Mouse (Mus musculus) CD4-positive, CD25-positive, alpha-beta regulatory T cell, adult 2 months (primary cell): ENCODE results near the gene Olfr1308.

Source experiments
- DNase-seq: peaks from one replicate; pipeline ENCODE4 v3.0.0-alpha.2; 2012; ENCODE audit warnings: low read depth, low spot score

The Olfr1308 gene

GRCm38 (mm10) chr2:111964844-111965243 is at the start of gene Olfr1308:
Gene Olfr1308 (minus strand): TSS chr2:111964944.
- no peak for DNase-seq

DNA sequence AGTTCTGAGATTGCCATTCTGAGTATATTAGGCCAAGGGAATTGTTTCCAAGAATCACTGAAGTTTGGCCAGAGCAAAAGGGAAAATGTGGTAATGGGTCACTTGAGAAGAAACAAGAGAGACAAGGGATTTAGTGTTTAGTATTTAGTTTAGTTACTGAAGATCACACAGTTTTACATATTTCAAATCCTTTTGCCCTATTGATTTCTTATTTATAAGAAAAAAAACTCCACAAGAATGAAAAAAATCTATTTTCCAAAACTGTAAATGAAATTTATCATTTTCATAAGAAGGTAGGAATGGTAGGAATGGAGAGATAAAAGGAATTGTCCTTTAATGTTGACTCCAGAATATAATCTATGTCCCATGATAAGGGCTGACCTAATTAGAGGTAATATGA is 47.9 kb upstream of the Olfr1308 start, which contains the start of gene Olfr1310:
Gene Olfr1310 (minus strand): TSS at position 101 of the 400 bp plus-strand sequence.
- DNase-seq, result no peak

DNA sequence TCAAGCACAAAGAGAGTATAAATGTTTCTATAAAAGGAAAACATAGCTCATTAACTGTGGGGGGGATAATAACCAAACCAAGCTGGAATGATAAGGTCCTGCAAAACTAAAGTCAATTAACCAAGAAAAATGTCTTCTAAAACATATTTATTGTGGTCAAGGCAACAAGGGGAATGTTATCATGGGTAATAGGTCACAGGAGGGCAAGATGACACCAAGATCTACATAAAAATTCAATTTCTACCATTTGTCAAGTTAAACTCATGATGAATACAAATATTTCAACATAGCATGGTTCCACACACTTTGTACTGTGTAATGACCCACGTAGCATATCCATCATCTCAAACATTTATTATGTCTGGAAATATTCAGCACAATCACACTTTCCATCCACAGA is 25.4 kb upstream of the Olfr1308 start, which contains the start of gene Olfr1309:
Gene Olfr1309 (minus strand): TSS at position 101 of the 400 bp plus-strand sequence.
- no peak for DNase-seq

GRCm38 (mm10) chr2:111949340-111949739 is 15.4 kb downstream of the Olfr1308 start, which contains the start of gene Olfr1307:
Gene Olfr1307 (minus strand): TSS chr2:111949440.
- DNase-seq, result no peak

- DNase-seq, result no peak
Observed at GRCm38 (mm10) chr2:111916171-111916570, 48.6 kb downstream of the Olfr1308 start, which contains the start of gene Olfr1306. Gene Olfr1306 (minus strand): TSS chr2:111916271.
